Mouse (Mus musculus): ENCODE results near the gene Sema3f.

Gene Sema3f

GRCm38 (mm10) chr9:107714221-107714952, 4.1 kb upstream of the Sema3f start:
- DNase-seq, result peak; percentile 76

GRCm38 (mm10) chr9:107709096-107709696, 1.1 kb downstream of the Sema3f start:
- DNase-seq, result peak; percentile 39

- peak; percentile 52 for DNase-seq
Observed at GRCm38 (mm10) chr9:107708439-107709095, 1.7 kb downstream of the Sema3f start.

- peak; percentile 54 for DNase-seq
Observed at GRCm38 (mm10) chr9:107707701-107708438, 2.4 kb downstream of the Sema3f start.

- no peak for DNase-seq
Observed at GRCm38 (mm10) chr9:107706781-107707211, 3.5 kb downstream of the Sema3f start.

GRCm38 (mm10) chr9:107703337-107704122, 6.7 kb downstream of the Sema3f start:
- DNase-seq, result peak; percentile 56

- no peak for DNase-seq
Observed at GRCm38 (mm10) chr9:107702606-107703185, 7.6 kb downstream of the Sema3f start.

- peak; percentile 88 for DNase-seq
Observed at GRCm38 (mm10) chr9:107701594-107701993, 8.7 kb downstream of the Sema3f start.

- no peak for DNase-seq
Observed at GRCm38 (mm10) chr9:107700114-107700571, 10.1 kb downstream of the Sema3f start.

GRCm38 (mm10) chr9:107699376-107699980, 10.8 kb downstream of the Sema3f start:
- no peak for DNase-seq

- no peak for DNase-seq
Observed at GRCm38 (mm10) chr9:107698611-107699190, 11.6 kb downstream of the Sema3f start.

- no peak for DNase-seq
Observed at GRCm38 (mm10) chr9:107697811-107698521, 12.3 kb downstream of the Sema3f start.

GRCm38 (mm10) chr9:107696845-107697610, 13.2 kb downstream of the Sema3f start:
- no peak for DNase-seq

GRCm38 (mm10) chr9:107696106-107696479, 14.2 kb downstream of the Sema3f start:
- DNase-seq, result no peak

- no peak for DNase-seq
Observed at GRCm38 (mm10) chr9:107695441-107696105, 14.7 kb downstream of the Sema3f start.

GRCm38 (mm10) chr9:107694627-107695026, 15.6 kb downstream of the Sema3f start:
- DNase-seq, result no peak

- no peak for DNase-seq
Observed at GRCm38 (mm10) chr9:107693433-107693987, 16.8 kb downstream of the Sema3f start.

- no peak for DNase-seq
Observed at GRCm38 (mm10) chr9:107692785-107693184, 17.5 kb downstream of the Sema3f start.

GRCm38 (mm10) chr9:107690391-107690790, 19.9 kb downstream of the Sema3f start:
- DNase-seq, result no peak
